Mouse (Mus musculus): ENCODE measurements around the gene Oxct2b. TPM values are rescaled to one million over a fixed set of nuclear protein-coding genes. Genes with fewer than 3 reads are reported as not detected.

Gene Oxct2b
- total and polyA plus RNA-seq, 3 experiments: not detected

- Histone ChIP-seq H3K27ac (ENCODE audit: control insufficient read depth, low read depth, low read length) (no peak overlapping the region), H3K27me3 (ENCODE audit: control insufficient read depth in 1 of 2, insufficient read depth in 2 of 2, low read length in 2 of 2) (peaks cover 5 to 14% of the 10 kb centered on the region in 2 experiments), H3K4me3 (ENCODE audit: control insufficient read depth in 1 of 2, insufficient read depth in 1 of 2, low read depth in 2 of 2, low read length in 2 of 2) (no peak overlapping the region), H3K4me1 (ENCODE audit: control insufficient read depth in 1 of 2, insufficient read depth in 2 of 2, low read length in 2 of 2) (no peaks in the 10 kb centered on the region), H3K79me2 (ENCODE audit: control insufficient read depth, insufficient read depth, low read length, poor library complexity) (no peaks in the 10 kb centered on the region), H3K9me3 (replicated peaks; ENCODE audit: insufficient read depth, low read length) (no peaks in the 10 kb centered on the region), H3K9ac (ENCODE audit: control insufficient read depth, low read depth, low read length, poor library complexity, severe bottlenecking) (no peak overlapping the region), H3K36me3 (ENCODE audit: control insufficient read depth in 1 of 2, insufficient read depth in 2 of 2, low read length in 2 of 2) (no peaks in the 10 kb centered on the region)
- DNase-seq (ENCODE audit: low read depth, low spot score): no peak
- TF ChIP-seq MAZ (IDR thresholded peaks at IDR 0.05; ENCODE audit: low read depth, low read length): no peak
- no peak for TF ChIP-seq NRF1 (IDR thresholded peaks at IDR 0.05; ENCODE audit: insufficient read depth, low read depth, low read length, poor library complexity, severe bottlenecking)
- no peak for TF ChIP-seq BHLHE40 (IDR thresholded peaks at IDR 0.05; ENCODE audit: borderline replicate concordance, low read depth, low read length)
- no peak for TF ChIP-seq CTCF (IDR thresholded peaks at IDR 0.05 in 2 of 3, conservative IDR thresholded peaks at IDR 0.05 in 1 of 3; ENCODE audit: control insufficient read depth in 1 of 3, insufficient read depth in 1 of 3, low read depth in 2 of 3, low read length in 3 of 3, poor library complexity in 1 of 3, severe bottlenecking in 1 of 3)
Measured at GRCm38 (mm10) chr4:123093064-123093776, 22.8 kb upstream of the Oxct2b start.

- H3K9me3 ChIP-seq (replicated peaks; ENCODE audit: insufficient read depth, low read length): no peaks in the 10 kb centered on the region
- no peak overlapping the region for H3K9ac ChIP-seq (ENCODE audit: control insufficient read depth, low read depth, low read length, poor library complexity, severe bottlenecking)
- DNase-seq (ENCODE audit: low read depth, low spot score): no peak
- no peak for TF ChIP-seq ZC3H11A (IDR thresholded peaks at IDR 0.05; ENCODE audit: low read depth, low read length)
- no peak for TF ChIP-seq TAL1 (IDR thresholded peaks at IDR 0.05; ENCODE audit: low read length)
- no peak for TF ChIP-seq MAFK (IDR thresholded peaks at IDR 0.05; ENCODE audit: borderline replicate concordance, low read depth, low read length)
- no peak for TF ChIP-seq CHD1 (IDR thresholded peaks at IDR 0.05; ENCODE audit: low read depth, low read length)
- TF ChIP-seq GABPA (IDR thresholded peaks at IDR 0.05; ENCODE audit: low read depth, low read length): no peak
- TF ChIP-seq POLR2AphosphoS5 (IDR thresholded peaks at IDR 0.05; ENCODE audit: borderline replicate concordance, low read depth, low read length): no peak
- TF ChIP-seq TBP (IDR thresholded peaks at IDR 0.05; ENCODE audit: low read depth, low read length): no peak
- TF ChIP-seq MAX (IDR thresholded peaks at IDR 0.05; ENCODE audit: low read length): no peak
- no peak for TF ChIP-seq POLR2AphosphoS2 (IDR thresholded peaks at IDR 0.05; ENCODE audit: low read length)
- no peak for TF ChIP-seq HCFC1 (IDR thresholded peaks at IDR 0.05; ENCODE audit: low read depth, low read length)
- TF ChIP-seq GATA1 (IDR thresholded peaks at IDR 0.05; ENCODE audit: low read depth, low read length): no peak
- TF ChIP-seq BHLHE40 (IDR thresholded peaks at IDR 0.05; ENCODE audit: borderline replicate concordance, low read depth, low read length): no peak
- TF ChIP-seq NRF1 (IDR thresholded peaks at IDR 0.05; ENCODE audit: insufficient read depth, low read depth, low read length, poor library complexity, severe bottlenecking): no peak
- no peak for TF ChIP-seq UBTF (IDR thresholded peaks at IDR 0.05; ENCODE audit: borderline replicate concordance, insufficient read depth, low read depth, low read length)
- no peak for TF ChIP-seq CTCF (IDR thresholded peaks at IDR 0.05 in 2 of 3, conservative IDR thresholded peaks at IDR 0.05 in 1 of 3; ENCODE audit: control insufficient read depth in 1 of 3, insufficient read depth in 1 of 3, low read depth in 2 of 3, low read length in 3 of 3, poor library complexity in 1 of 3, severe bottlenecking in 1 of 3)
- no peak for TF ChIP-seq USF2 (IDR thresholded peaks at IDR 0.05; ENCODE audit: borderline replicate concordance in 1 of 2, insufficient read depth in 1 of 2, low read depth in 1 of 2, low read length in 2 of 2)
- H3K27me3 ChIP-seq (ENCODE audit: control insufficient read depth in 1 of 2, insufficient read depth in 2 of 2, low read length in 2 of 2): peaks cover 5 to 10% of the 10 kb centered on the region in 2 experiments
- no peak overlapping the region for H3K27ac ChIP-seq (ENCODE audit: control insufficient read depth, low read depth, low read length)
- no peak overlapping the region for H3K4me3 ChIP-seq (ENCODE audit: control insufficient read depth in 1 of 2, insufficient read depth in 1 of 2, low read depth in 2 of 2, low read length in 2 of 2)
- H3K36me3 ChIP-seq (ENCODE audit: control insufficient read depth in 1 of 2, insufficient read depth in 2 of 2, low read length in 2 of 2): no peaks in the 10 kb centered on the region
- H3K79me2 ChIP-seq (ENCODE audit: control insufficient read depth, insufficient read depth, low read length, poor library complexity): no peaks in the 10 kb centered on the region
- no peaks in the 10 kb centered on the region for H3K4me1 ChIP-seq (ENCODE audit: control insufficient read depth in 1 of 2, insufficient read depth in 2 of 2, low read length in 2 of 2)
Measured at GRCm38 (mm10) chr4:123093869-123094268, 22.2 kb upstream of the Oxct2b start.

Data from MEL (cell line).